Mouse (Mus musculus): ENCODE measurements around the gene Adamtsl1.

The Adamtsl1 gene

GRCm38 (mm10) chr4:85513792-85514191 lies at the start of gene Adamtsl1:
Gene Adamtsl1, plus strand, starts transcription at chr4:85514172.
- in situ Hi-C loops (cut with MboI; ENCODE audit: low sequenced_read_pairs): no loop called here

GRCm38 (mm10) chr4:85483586-85483985 lies 30.4 kb upstream of the Adamtsl1 start:
- in situ Hi-C loops (cut with MboI; ENCODE audit: low sequenced_read_pairs): no loop called here

- in situ Hi-C loops (cut with MboI; ENCODE audit: low sequenced_read_pairs): no loop called here
Observed at GRCm38 (mm10) chr4:85486316-85486946, 27.5 kb upstream of the Adamtsl1 start.

DNA sequence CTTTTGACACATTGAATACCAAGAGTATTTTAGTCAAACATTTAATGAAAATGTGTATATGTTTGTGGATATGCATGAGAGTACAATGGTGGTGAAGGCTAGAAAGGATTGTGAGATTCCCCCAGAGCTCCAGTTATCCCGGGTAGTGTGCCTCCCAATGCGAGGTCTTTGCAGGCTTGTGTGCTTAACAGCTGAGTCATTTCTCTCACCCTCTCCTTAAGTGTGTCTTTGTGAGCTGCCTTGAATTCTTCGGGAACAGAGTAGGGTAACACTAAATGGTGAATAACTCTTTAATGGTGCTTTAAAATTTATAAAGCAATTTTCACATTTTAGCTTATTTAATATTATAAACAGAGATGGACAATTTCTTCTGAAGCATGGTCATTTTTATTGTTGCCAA lies 8.3 kb upstream of the Adamtsl1 start:
- in situ Hi-C loops (cut with MboI; ENCODE audit: low sequenced_read_pairs): no loop called here

GRCm38 (mm10) chr4:85506976-85507375 lies 7.0 kb upstream of the Adamtsl1 start:
- in situ Hi-C loops (cut with MboI; ENCODE audit: low sequenced_read_pairs): no loop called here

DNA sequence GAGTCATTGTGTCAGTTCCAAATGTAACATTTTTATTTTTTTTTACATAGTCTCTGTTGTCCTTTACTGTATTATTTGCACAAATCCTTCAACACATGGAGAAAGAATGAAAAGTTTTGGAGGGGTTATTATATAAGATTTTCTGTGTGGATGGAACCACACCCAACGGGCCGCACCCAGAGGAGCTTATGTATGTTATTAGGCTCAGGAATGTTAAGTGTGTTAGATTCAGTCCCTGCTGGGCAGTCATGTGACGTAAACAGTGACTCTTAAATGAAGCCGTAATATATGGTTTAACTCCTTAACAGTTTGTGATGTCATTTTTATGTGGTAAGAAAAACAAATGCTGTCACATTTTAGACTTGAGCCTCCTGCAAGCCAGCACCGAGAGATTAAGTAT lies 6.5 kb upstream of the Adamtsl1 start:
- in situ Hi-C loops (cut with MboI; ENCODE audit: low sequenced_read_pairs): no loop called here

- in situ Hi-C loops (cut with MboI; ENCODE audit: low sequenced_read_pairs): no loop called here
Observed at GRCm38 (mm10) chr4:85513288-85513687, 684 bp upstream of the Adamtsl1 start.

- in situ Hi-C loops (cut with MboI; ENCODE audit: low sequenced_read_pairs): no loop called here
Observed at GRCm38 (mm10) chr4:85514205-85514681, 271 bp downstream of the Adamtsl1 start.

GRCm38 (mm10) chr4:85526966-85527566 lies 13.1 kb downstream of the Adamtsl1 start:
- in situ Hi-C loops (cut with MboI; ENCODE audit: low sequenced_read_pairs): no loop called here

DNA sequence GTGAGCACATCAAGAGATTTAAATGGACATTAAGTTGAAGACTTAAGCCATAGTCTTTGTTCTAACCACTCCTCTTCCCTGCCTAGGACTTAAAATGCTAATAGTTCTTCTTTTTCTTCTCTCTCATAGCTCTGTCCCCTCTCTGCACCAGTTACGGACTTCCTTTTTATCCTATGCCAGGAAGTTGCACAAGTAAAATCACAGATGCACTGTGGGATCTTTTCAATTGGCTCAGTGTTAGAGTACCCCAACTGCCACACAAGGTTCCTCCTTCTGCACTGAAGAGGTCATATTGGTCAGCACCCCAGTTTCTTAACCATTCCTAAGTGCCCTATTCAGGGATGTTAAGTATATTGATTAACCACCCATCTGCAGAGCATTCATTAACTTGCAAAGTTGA lies 15.9 kb downstream of the Adamtsl1 start:
- in situ Hi-C loops (cut with MboI; ENCODE audit: low sequenced_read_pairs): no loop called here

GRCm38 (mm10) chr4:85539677-85540076 lies 25.7 kb downstream of the Adamtsl1 start:
- in situ Hi-C loops (cut with MboI; ENCODE audit: low sequenced_read_pairs): no loop called here

GRCm38 (mm10) chr4:85543221-85543620 lies 29.2 kb downstream of the Adamtsl1 start:
- in situ Hi-C loops (cut with MboI; ENCODE audit: low sequenced_read_pairs): no loop called here

GRCm38 (mm10) chr4:85554696-85555095 lies 40.7 kb downstream of the Adamtsl1 start:
- in situ Hi-C loops (cut with MboI; ENCODE audit: low sequenced_read_pairs): no loop called here

DNA sequence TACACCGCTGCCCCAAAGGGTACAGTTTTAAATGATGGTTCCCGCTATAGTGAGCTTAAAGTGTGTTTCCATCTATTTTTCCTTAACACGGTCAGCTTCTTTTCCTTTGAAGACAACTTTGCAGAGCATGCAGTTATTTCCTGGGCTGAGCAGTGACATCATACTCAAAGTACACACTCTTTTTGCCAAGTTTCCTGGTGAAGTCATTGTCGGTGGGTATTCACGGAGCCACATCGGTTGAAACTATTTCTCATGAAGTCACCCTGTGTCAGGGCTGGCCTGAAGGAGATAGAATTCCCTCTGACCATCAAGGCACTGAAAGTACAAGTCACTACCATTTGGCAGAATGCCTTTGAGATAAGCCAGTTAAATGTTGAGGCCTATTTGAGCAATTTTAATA lies 45.8 kb downstream of the Adamtsl1 start:
- in situ Hi-C loops (cut with MboI; ENCODE audit: low sequenced_read_pairs): no loop called here

GRCm38 (mm10) chr4:85585426-85585825 lies 71.5 kb downstream of the Adamtsl1 start:
- in situ Hi-C loops (cut with MboI; ENCODE audit: low sequenced_read_pairs): no loop called here

- in situ Hi-C loops (cut with MboI; ENCODE audit: low sequenced_read_pairs): no loop called here
Observed at GRCm38 (mm10) chr4:85588928-85589327, 75.0 kb downstream of the Adamtsl1 start.

DNA sequence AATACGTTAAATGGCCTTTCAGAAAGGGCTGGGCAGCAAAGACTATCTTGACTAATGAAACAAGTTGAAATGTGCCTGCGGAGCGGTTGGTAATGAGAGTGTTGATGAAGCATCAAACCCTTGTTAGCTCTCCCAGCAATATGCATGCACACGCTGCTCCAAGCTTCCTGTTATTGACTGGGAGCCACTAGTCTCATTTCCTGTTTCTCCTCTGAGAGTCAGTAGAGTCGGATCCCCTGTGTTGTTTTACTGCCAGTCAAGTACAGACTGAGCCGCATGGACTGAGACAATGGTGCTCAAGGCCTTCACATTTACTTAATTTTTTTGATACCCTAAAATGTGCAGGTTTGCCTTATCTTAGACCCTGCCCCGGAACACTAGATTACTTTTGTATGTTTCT lies 77.1 kb downstream of the Adamtsl1 start:
- in situ Hi-C loops (cut with MboI; ENCODE audit: low sequenced_read_pairs): no loop called here

GRCm38 (mm10) chr4:85594159-85594558 lies 80.2 kb downstream of the Adamtsl1 start:
- in situ Hi-C loops (cut with MboI; ENCODE audit: low sequenced_read_pairs): no loop called here

- in situ Hi-C loops (cut with MboI; ENCODE audit: low sequenced_read_pairs): no loop called here
Observed at GRCm38 (mm10) chr4:85613331-85613730, 99.4 kb downstream of the Adamtsl1 start.

DNA sequence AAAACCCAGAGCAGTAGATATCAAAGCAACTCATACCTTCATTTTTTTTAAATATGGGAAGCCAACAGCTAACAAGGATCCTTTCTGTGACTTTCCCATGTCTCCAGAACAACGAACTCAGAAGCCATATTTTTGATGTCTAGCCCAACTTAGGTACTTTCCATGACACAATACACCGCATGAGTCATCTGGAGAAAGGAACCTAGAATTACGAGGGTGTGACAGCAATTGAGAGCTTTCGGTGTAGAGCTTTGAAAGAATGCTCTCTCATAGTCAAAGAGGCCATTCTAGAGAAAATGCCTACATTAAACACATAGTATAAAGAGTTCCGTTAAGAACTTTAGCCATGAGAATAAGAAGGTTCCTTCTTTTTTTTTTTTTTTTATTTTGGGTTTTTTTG lies 104.8 kb downstream of the Adamtsl1 start:
- in situ Hi-C loops (cut with MboI; ENCODE audit: low sequenced_read_pairs): no loop called here

DNA sequence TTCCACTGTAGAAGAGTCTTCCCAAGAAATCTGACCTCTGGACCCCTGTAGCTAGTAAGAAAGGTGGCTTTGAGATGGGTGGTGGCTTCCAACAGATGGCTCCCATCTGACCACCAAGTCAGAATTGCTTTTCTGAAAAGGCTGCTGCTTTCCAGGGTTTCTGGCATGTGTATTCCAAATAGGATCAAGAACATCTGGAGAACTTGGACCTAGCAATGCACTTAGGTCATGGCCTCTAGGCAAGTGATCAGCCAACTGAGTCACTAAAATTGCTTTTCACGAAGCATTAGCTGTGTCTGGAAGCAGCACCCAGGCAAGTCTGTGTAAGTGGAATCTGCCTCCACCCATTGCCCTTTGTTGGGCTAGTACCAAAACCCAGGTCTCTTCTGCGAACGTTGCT lies 105.3 kb downstream of the Adamtsl1 start:
- in situ Hi-C loops (cut with MboI; ENCODE audit: low sequenced_read_pairs): no loop called here

DNA sequence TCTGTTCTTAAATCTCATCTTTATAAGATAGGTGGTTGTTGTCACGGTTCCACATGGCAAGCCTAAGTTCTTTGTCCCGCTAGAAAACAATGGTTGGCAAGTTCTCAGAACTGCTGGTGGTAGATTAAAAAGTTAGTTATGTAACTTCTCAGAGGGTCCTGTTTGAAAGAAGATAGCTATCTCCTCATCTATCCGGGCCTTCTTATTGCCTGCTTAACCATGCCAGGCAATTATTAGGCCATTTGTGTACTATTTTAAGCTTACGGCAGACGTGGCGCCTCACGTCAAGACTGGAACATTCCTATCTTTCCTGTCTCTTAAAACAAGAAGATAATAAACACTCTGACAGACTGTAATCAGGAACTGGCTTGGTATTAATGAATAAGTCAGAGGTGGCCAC lies 115.4 kb downstream of the Adamtsl1 start:
- in situ Hi-C loops (cut with MboI; ENCODE audit: low sequenced_read_pairs): no loop called here

DNA sequence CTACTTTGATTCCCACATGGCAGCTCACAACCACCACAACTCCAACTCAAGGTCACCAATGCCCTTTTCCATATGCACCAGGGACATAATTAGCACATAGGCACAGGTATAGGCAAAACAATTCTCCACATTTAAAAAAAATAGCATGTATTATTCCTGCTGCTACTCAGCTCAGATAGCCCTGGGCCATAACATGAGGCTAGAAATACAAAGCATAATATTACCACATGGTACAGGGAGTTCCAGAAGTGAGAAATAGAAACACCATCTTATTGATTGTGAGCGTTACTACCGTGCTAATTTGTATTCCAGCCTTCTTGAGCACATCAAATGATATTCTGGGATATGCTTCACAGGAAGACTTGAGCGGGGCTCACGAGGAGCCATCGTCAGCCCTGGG lies 155.3 kb downstream of the Adamtsl1 start:
- in situ Hi-C loops (cut with MboI; ENCODE audit: low sequenced_read_pairs): no loop called here

Measured in CH12F3 (cell line).